Mouse (Mus musculus) kidney, postnatal 36 days (tissue): ENCODE results near the gene Arhgap18.
A peak's percentile ranks its signal among the peaks of the same experiment; 100 is the strongest.

ENCODE experiments used
- DNase-seq, 2 experiments: peaks; one replicate each; pipeline ENCODE4 v3.0.0; 2021 to 2022; ENCODE audit warnings: mixed read lengths in 2 of 2

The Arhgap18 gene

GRCm38 (mm10) chr10:26780581-26780980, 27.4 kb downstream of the Arhgap18 start:
- no peak for DNase-seq

GRCm38 (mm10) chr10:26789680-26790079, 36.5 kb downstream of the Arhgap18 start:
- DNase-seq, result no peak

- no peak for DNase-seq
These were observed 38.6 kb downstream of the Arhgap18 start for GRCm38 (mm10) chr10:26791810-26792209.

GRCm38 (mm10) chr10:26793013-26793412, 39.8 kb downstream of the Arhgap18 start:
- DNase-seq, result no peak

- peak in 1 of 2 experiments; percentile 47 for DNase-seq
These were observed 43.4 kb downstream of the Arhgap18 start for GRCm38 (mm10) chr10:26796432-26797286.

GRCm38 (mm10) chr10:26797287-26797672, 44.1 kb downstream of the Arhgap18 start:
- peak in 1 of 2 experiments; percentile 29 for DNase-seq

GRCm38 (mm10) chr10:26798752-26799411, 45.7 kb downstream of the Arhgap18 start:
- DNase-seq, result peak in 1 of 2 experiments; percentile 20

- DNase-seq, result peak; percentile 68 to 71
These were observed 46.4 kb downstream of the Arhgap18 start for GRCm38 (mm10) chr10:26799562-26800051.

GRCm38 (mm10) chr10:26804351-26804983, 51.2 kb downstream of the Arhgap18 start:
- no peak for DNase-seq

GRCm38 (mm10) chr10:26805007-26805406, 51.8 kb downstream of the Arhgap18 start:
- no peak for DNase-seq

- DNase-seq, result no peak
These were observed 52.9 kb downstream of the Arhgap18 start for GRCm38 (mm10) chr10:26806092-26806491.

- no peak for DNase-seq
These were observed 56.8 kb downstream of the Arhgap18 start for GRCm38 (mm10) chr10:26810059-26810458.

- DNase-seq, result no peak
These were observed 57.6 kb downstream of the Arhgap18 start for GRCm38 (mm10) chr10:26810810-26811209.

- no peak for DNase-seq
These were observed 58.1 kb downstream of the Arhgap18 start for GRCm38 (mm10) chr10:26811342-26811741.

GRCm38 (mm10) chr10:26815646-26816045, 62.4 kb downstream of the Arhgap18 start:
- DNase-seq, result no peak

GRCm38 (mm10) chr10:26820326-26820725, 67.1 kb downstream of the Arhgap18 start:
- no peak for DNase-seq

GRCm38 (mm10) chr10:26820936-26821335, 67.7 kb downstream of the Arhgap18 start:
- no peak for DNase-seq

GRCm38 (mm10) chr10:26823997-26824396, 70.8 kb downstream of the Arhgap18 start:
- DNase-seq, result no peak

- DNase-seq, result no peak
These were observed 72.1 kb downstream of the Arhgap18 start for GRCm38 (mm10) chr10:26825246-26825889.

GRCm38 (mm10) chr10:26827315-26827714, 74.1 kb downstream of the Arhgap18 start:
- no peak for DNase-seq

GRCm38 (mm10) chr10:26828412-26829137, 75.4 kb downstream of the Arhgap18 start:
- peak; percentile 53 to 70 for DNase-seq

GRCm38 (mm10) chr10:26832068-26832467, 78.8 kb downstream of the Arhgap18 start:
- no peak for DNase-seq
